Mouse (Mus musculus): ENCODE results near the gene Lrrk2.

The Lrrk2 gene

GRCm38 (mm10) chr15:91685880-91686563 lies 13.0 kb downstream of the Lrrk2 start:
- no peak for DNase-seq (ENCODE audit: low read depth in 1 of 2, low spot score in 2 of 2)

- no peak for DNase-seq (ENCODE audit: low read depth in 1 of 2, low spot score in 2 of 2)
These were observed 17.7 kb downstream of the Lrrk2 start for GRCm38 (mm10) chr15:91690648-91691047.

- DNase-seq (ENCODE audit: low read depth in 1 of 2, low spot score in 2 of 2) = no peak
These were observed 20.1 kb downstream of the Lrrk2 start for GRCm38 (mm10) chr15:91693051-91693450.

- no peak for DNase-seq (ENCODE audit: low read depth in 1 of 2, low spot score in 2 of 2)
These were observed 20.9 kb downstream of the Lrrk2 start for GRCm38 (mm10) chr15:91693856-91694255.

- no peak for DNase-seq (ENCODE audit: low read depth in 1 of 2, low spot score in 2 of 2)
These were observed 27.9 kb downstream of the Lrrk2 start for GRCm38 (mm10) chr15:91700841-91701240.

GRCm38 (mm10) chr15:91702991-91703715 lies 30.2 kb downstream of the Lrrk2 start:
- DNase-seq (ENCODE audit: low read depth in 1 of 2, low spot score in 2 of 2) = peak; percentile 41 to 47

- no peak for DNase-seq (ENCODE audit: low read depth in 1 of 2, low spot score in 2 of 2)
These were observed 31.1 kb downstream of the Lrrk2 start for GRCm38 (mm10) chr15:91704091-91704490.

GRCm38 (mm10) chr15:91709207-91710130 lies 36.5 kb downstream of the Lrrk2 start:
- no peak for DNase-seq (ENCODE audit: low read depth in 1 of 2, low spot score in 2 of 2)

- DNase-seq (ENCODE audit: low read depth in 1 of 2, low spot score in 2 of 2) = no peak
These were observed 62.4 kb downstream of the Lrrk2 start for GRCm38 (mm10) chr15:91735216-91735922.

GRCm38 (mm10) chr15:91736791-91737533 lies 64.0 kb downstream of the Lrrk2 start:
- no peak for DNase-seq (ENCODE audit: low read depth in 1 of 2, low spot score in 2 of 2)

GRCm38 (mm10) chr15:91738808-91739207 lies 65.8 kb downstream of the Lrrk2 start:
- no peak for DNase-seq (ENCODE audit: low read depth in 1 of 2, low spot score in 2 of 2)

GRCm38 (mm10) chr15:91745501-91745900 lies 72.5 kb downstream of the Lrrk2 start:
- DNase-seq (ENCODE audit: low read depth in 1 of 2, low spot score in 2 of 2) = no peak

- DNase-seq (ENCODE audit: low read depth in 1 of 2, low spot score in 2 of 2) = no peak
These were observed 79.1 kb downstream of the Lrrk2 start for GRCm38 (mm10) chr15:91752111-91752510.

GRCm38 (mm10) chr15:91753378-91754080 lies 80.6 kb downstream of the Lrrk2 start:
- no peak for DNase-seq (ENCODE audit: low read depth in 1 of 2, low spot score in 2 of 2)

GRCm38 (mm10) chr15:91754546-91754945 lies 81.6 kb downstream of the Lrrk2 start:
- no peak for DNase-seq (ENCODE audit: low read depth in 1 of 2, low spot score in 2 of 2)

- no peak for DNase-seq (ENCODE audit: low read depth in 1 of 2, low spot score in 2 of 2)
These were observed 82.8 kb downstream of the Lrrk2 start for GRCm38 (mm10) chr15:91755756-91756155.

- no peak for DNase-seq (ENCODE audit: low read depth in 1 of 2, low spot score in 2 of 2)
These were observed 99.1 kb downstream of the Lrrk2 start for GRCm38 (mm10) chr15:91772041-91772440.

GRCm38 (mm10) chr15:91779166-91779565 lies 106.2 kb downstream of the Lrrk2 start:
- DNase-seq (ENCODE audit: low read depth in 1 of 2, low spot score in 2 of 2) = no peak

- no peak for DNase-seq (ENCODE audit: low read depth in 1 of 2, low spot score in 2 of 2)
These were observed 108.2 kb downstream of the Lrrk2 start for GRCm38 (mm10) chr15:91781172-91781571.

- no peak for DNase-seq (ENCODE audit: low read depth in 1 of 2, low spot score in 2 of 2)
These were observed 115.4 kb downstream of the Lrrk2 start for GRCm38 (mm10) chr15:91788338-91788737.
